Mouse (Mus musculus) liver, embryonic 15.5 days (tissue): ENCODE measurements around the gene Olfr1367. TPM values are rescaled to one million over a fixed set of nuclear protein-coding genes. Genes with fewer than 3 reads are reported as not detected.
"Not testable (repeated sequence)": the region's sequence is repeated elsewhere in the genome, so short reads cannot be mapped to it uniquely, and the experiment has no call there.

Source experiments
- ATAC-seq: fragments of 200-750 bp; cut with Nextera tagmentation; 2 replicates; pipeline ENCODE4 v1.8.0; 2017; ENCODE audit warnings: moderate number of reproducible peaks, mild to moderate bottlenecking, moderate library complexity; ENCODE audit not compliant: insufficient read depth
- H3K27ac ChIP-seq: fragments of 300-500 bp; sonication (generic); replicated peaks from 2 replicates; pipeline ENCODE4 v1.5.1; 2015; ENCODE audit warnings: mild to moderate bottlenecking, inconsistent platforms
- H3K27me3 ChIP-seq: fragments of 300-500 bp; sonication (generic); 2 replicates; pipeline ENCODE4 v1.6.1; 2015; ENCODE audit warnings: mild to moderate bottlenecking, inconsistent platforms
- H3K36me3 ChIP-seq: fragments of 300-500 bp; sonication (generic); replicated peaks from 2 replicates; pipeline ENCODE4 v1.6.1; 2015; ENCODE audit warnings: moderate library complexity, mild to moderate bottlenecking, inconsistent platforms
- H3K4me1 ChIP-seq: fragments of 300-500 bp; sonication (generic); replicated peaks from 2 replicates; pipeline ENCODE4 v1.6.1; 2015; ENCODE audit warnings: inconsistent platforms
- H3K4me2 ChIP-seq: fragments of 300-500 bp; sonication (generic); 2 replicates; pipeline ENCODE4 v1.6.1; 2015; ENCODE audit warnings: moderate library complexity, mild to moderate bottlenecking, inconsistent platforms
- H3K4me3 ChIP-seq: fragments of 300-500 bp; sonication (generic); replicated peaks from 2 replicates; pipeline ENCODE4 v1.5.1; 2015; ENCODE audit warnings: mild to moderate bottlenecking, inconsistent platforms
- H3K9ac ChIP-seq: fragments of 300-500 bp; sonication (generic); 2 replicates; pipeline ENCODE4 v1.6.1; 2015; ENCODE audit warnings: moderate library complexity, mild to moderate bottlenecking, inconsistent platforms
- H3K9me3 ChIP-seq: fragments of 300-500 bp; sonication (generic); replicated peaks from 2 replicates; pipeline ENCODE4 v1.6.1; 2016; ENCODE audit warnings: inconsistent platforms
- WGBS: fragments of 180-500 bp; shearing (Covaris S2); methylation state at CpG from one replicate; pipeline ENCODE4 v1.1.7; 2015; ENCODE audit warnings: mixed read lengths; ENCODE audit not compliant: insufficient replicate concordance; 5-methylcytosine and 5-hydroxymethylcytosine counted together
- microRNA-seq: library from miRNA; unstranded; fragments of <30 nt; microRNA quantifications from one replicate; pipeline ENCODE4, GENCODE M21; 2016
- polyA plus RNA-seq: library from polyadenylated mRNA; unstranded; fragments of >200 nt; fragmentation: Nextera tagmentation; extraction: Ambion mirVana; gene quantifications from 2 replicates; pipeline ENCODE4 v1.2.1, GENCODE M21; 2015

Olfr1367 gene
- polyA plus RNA-seq, 1 experiment from 2014 or later = not detected

GRCm38 (mm10) chr13:21396048-21396447 lies 49.3 kb downstream of the Olfr1367 start:
- not testable (repeated sequence) for ATAC-seq, H3K27me3 ChIP-seq, H3K4me1 ChIP-seq, H3K9ac ChIP-seq, H3K4me3 ChIP-seq, H3K27ac ChIP-seq, H3K4me2 ChIP-seq, H3K9me3 ChIP-seq
- peaks cover 71% of the 10 kb centered on the region for H3K36me3 ChIP-seq
- 90% methylated on average over 18 of the region's 18 CpGs for WGBS

GRCm38 (mm10) chr13:21397486-21397885 lies 50.8 kb downstream of the Olfr1367 start:
- 75% methylated on average over 2 of the region's 2 CpGs for WGBS
- no peaks in the 10 kb centered on the region for H3K9me3 ChIP-seq
- H3K9ac ChIP-seq = no peak overlapping the region
- peaks cover 11% of the 10 kb centered on the region for H3K4me1 ChIP-seq
- no peak overlapping the region for H3K27ac ChIP-seq
- H3K4me3 ChIP-seq = no peak overlapping the region
- no peak for ATAC-seq
- peaks cover 57% of the 10 kb centered on the region for H3K36me3 ChIP-seq
- H3K27me3 ChIP-seq = no peaks in the 10 kb centered on the region
- H3K4me2 ChIP-seq = no peak overlapping the region

Small RNA genes within 50 kb of the gene (microRNA-seq; reads per million reads assigned to microRNA genes)
- not detected for gene Mir6942

Other genes starting within 250 kb of the Olfr1367 start
- gene Olfr1369-ps1, start 235.4 kb upstream of the Olfr1367 start, polyA plus RNA-seq = 0.02 TPM in 1 of 2 replicates, not detected in the other
- not detected in 2 replicates for gene Olfr263, start 217.3 kb upstream of the Olfr1367 start, polyA plus RNA-seq
- not detected in 2 replicates for gene Olfr1368, start 201.0 kb upstream of the Olfr1367 start, polyA plus RNA-seq
- 59.3 and 65.7 TPM in 2 replicates for gene Trim27, start 167.5 kb upstream of the Olfr1367 start, polyA plus RNA-seq
- not detected in 2 replicates for gene Gpx5, start 54.2 kb upstream of the Olfr1367 start, polyA plus RNA-seq
- gene Gpx6, start 34.8 kb upstream of the Olfr1367 start, polyA plus RNA-seq = not detected in 2 replicates
- gene Zscan12, start 15.9 kb downstream of the Olfr1367 start, polyA plus RNA-seq = 3.0 and 3.1 TPM in 2 replicates
- 28.9 and 32.1 TPM in 2 replicates for gene Zkscan3, start 55.8 kb downstream of the Olfr1367 start, polyA plus RNA-seq
- 1.0 and 1.2 TPM in 2 replicates for gene Pgbd1, start 94.1 kb downstream of the Olfr1367 start, polyA plus RNA-seq
- gene Zscan26, start 106.8 kb downstream of the Olfr1367 start, polyA plus RNA-seq = 9.6 and 11.0 TPM in 2 replicates
- gene Nkapl, start 121.6 kb downstream of the Olfr1367 start, polyA plus RNA-seq = 0.66 and 0.94 TPM in 2 replicates
- 0.31 and 0.38 TPM in 2 replicates for gene Zkscan4, start 132.0 kb downstream of the Olfr1367 start, polyA plus RNA-seq
- gene Gm10065, start 132.5 kb downstream of the Olfr1367 start, polyA plus RNA-seq = not detected in 2 replicates
- gene AK157302, start 148.3 kb downstream of the Olfr1367 start, polyA plus RNA-seq = 0.59 and 0.71 TPM in 2 replicates
- gene Gm11273, start 154.5 kb downstream of the Olfr1367 start, polyA plus RNA-seq = 4.8 and 7.3 TPM in 2 replicates
- gene Zkscan8, start 184.2 kb downstream of the Olfr1367 start, polyA plus RNA-seq = 1.1 and 1.2 TPM in 2 replicates
- gene Olfr1366, start 195.9 kb downstream of the Olfr1367 start, polyA plus RNA-seq = not detected in 2 replicates
- gene Olfr1535, start 213.0 kb downstream of the Olfr1367 start, polyA plus RNA-seq = not detected in 2 replicates
- not detected in 2 replicates for gene Olfr1364, start 234.8 kb downstream of the Olfr1367 start, polyA plus RNA-seq